Mouse (Mus musculus) kidney, postnatal 4 days (tissue): Measurements from ENCODE around the gene Top3a.
"Not testable (repeated sequence)": the region's sequence is repeated elsewhere in the genome, so short reads cannot be mapped to it uniquely, and the experiment has no call there.

Experiments used
- DNase-seq, 2 experiments: peaks; one replicate each; pipeline ENCODE4 v3.0.0; 2021; ENCODE audit warnings: mixed read lengths in 2 of 2

Gene Top3a

GRCm38 (mm10) chr11:60776829-60777740 is at the start of gene Top3a, which contains the start of gene Smcr8:
Top3a (minus strand) TSS chr11:60777365.
Smcr8 (plus strand) TSS chr11:60777524.
- DNase-seq: peak; percentile 85 to 90

DNA sequence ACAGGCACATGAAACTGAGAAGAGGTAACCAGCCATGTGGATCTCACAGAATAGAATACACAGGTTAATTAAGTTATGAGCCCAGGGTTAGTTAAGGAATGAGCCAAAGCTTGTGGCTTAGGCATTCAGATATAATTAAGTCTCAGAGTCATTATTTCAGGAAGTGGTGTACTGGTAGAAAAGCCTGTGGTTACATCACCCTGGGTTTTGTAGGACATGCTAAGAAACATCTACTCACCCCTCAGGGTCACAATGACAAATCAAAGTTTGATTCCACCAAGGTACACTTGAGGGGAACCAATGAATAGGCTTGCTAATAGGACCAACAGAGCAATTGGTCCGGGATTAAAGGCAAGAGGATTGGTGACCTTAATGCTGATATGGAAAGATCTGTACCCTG is 49.5 kb upstream of the Top3a start:
- DNase-seq: no peak

- peak in 1 of 2 experiments; percentile 25 for DNase-seq
Measured at GRCm38 (mm10) chr11:60825191-60825590, 48.0 kb upstream of the Top3a start.

- DNase-seq: no peak
Measured at GRCm38 (mm10) chr11:60823771-60824170, 46.6 kb upstream of the Top3a start.

- DNase-seq: no peak
Measured at GRCm38 (mm10) chr11:60816398-60816797, 39.2 kb upstream of the Top3a start.

GRCm38 (mm10) chr11:60811618-60812017 is 34.5 kb upstream of the Top3a start, which contains the start of gene Shmt1:
Shmt1 (minus strand) TSS chr11:60811718.
- DNase-seq: not testable (repeated sequence)

DNA sequence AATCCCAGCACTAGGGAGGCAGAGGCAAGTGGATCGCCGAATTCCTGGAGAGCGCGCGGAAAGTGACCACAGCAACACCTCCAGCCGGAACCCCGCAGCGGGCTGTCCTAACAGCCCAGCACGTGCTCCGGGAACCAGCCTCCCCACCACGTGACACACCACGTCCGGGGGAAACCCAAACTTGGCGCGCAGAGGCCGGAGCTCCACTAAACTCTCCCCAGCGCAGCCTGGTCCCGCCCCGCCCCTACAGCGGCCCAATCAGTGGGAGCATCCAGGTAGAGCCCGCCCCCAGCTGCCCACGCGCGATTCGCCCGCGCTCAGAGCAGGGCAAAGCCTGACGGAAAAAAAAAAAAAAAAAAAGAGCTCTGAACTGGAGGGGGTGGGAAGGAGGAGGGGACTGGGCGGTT is 33.9 kb upstream of the Top3a start:
- DNase-seq: peak; percentile 95 to 97

DNA sequence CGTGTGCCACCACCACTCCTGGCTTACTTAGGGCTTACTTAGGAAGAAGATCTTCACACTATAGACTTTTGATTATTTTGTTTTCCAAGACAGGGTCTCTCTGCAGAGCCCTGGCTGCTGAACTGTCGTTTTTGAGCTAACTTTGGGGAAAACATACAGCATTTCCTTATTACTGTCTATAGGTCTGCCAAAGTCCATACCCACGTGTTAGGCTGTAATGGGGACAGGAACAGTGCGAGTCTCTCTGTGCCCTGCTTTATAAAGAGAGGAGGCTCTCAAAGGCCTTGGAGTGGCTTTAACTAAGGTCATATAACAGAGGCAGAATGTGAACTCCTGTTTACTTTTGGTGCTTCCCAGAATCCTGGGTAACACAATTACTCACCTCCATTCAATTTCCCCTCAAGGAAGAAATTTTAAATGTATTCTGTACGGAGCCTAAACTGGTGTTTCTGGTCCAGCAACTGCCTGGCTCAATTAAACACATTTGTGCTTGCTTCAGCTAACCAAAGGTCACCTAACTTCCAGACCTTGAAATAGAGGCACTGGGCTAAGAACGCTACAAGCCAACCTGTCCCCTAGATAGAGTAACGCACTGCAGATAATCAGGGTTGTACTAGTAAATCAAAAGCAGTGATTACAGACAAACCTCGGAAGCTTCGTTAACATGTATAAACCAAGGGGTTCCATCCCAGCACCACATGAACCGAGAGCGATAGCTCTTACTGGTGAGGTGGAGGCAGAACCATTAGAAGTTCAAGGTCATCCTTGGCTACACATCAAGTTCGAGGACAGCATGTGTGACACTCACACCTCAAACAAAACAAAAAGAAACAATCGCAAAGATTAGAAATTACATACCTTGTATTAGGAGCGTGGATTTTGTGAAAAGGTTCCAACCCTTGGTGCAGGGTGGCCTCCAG is 33.1 kb upstream of the Top3a start:
- DNase-seq: peak in 1 of 2 experiments; percentile 23

- peak in 1 of 2 experiments; percentile 19 for DNase-seq
Measured at GRCm38 (mm10) chr11:60809546-60809945, 32.4 kb upstream of the Top3a start.

- peak in 1 of 2 experiments; percentile 30 for DNase-seq
Measured at GRCm38 (mm10) chr11:60808286-60809070, 31.3 kb upstream of the Top3a start.

DNA sequence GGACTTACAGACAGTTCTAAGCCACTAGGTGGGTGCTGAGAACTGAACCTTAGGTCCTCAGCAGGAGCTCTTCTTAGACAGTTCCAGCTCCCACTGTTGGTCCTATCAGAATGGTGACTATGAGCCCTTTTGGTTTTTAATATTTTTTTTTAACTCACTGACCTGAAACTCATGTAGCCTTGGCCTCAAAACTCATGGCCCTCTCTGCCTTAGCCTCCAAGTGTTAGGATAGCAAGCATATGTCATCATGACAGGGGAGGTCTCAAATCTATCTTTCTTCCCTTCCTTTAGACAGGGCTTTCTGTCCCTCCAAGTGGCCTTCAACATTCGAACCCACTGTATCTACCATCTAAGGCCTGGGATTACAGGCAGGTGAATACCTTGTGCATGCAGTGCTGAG is 23.7 kb upstream of the Top3a start:
- DNase-seq: no peak

DNA sequence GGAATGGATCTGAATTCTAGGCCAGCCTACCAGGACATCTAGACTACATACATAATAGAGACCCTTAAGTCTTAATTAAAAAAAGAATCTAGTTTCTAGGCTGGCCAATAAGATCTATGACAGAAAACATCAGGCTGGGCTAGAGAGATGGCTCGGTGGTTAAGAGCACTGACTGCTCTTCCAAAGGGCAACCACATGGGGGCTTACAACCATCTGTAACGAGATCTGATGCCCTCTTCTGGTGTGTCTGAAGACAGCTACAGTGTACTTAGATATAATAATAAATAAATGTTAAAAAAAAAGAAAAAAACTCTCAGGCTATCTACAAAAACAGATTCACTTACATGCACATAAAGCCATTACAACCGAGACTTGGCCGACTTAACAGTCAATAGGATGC is 22.8 kb upstream of the Top3a start:
- DNase-seq: no peak

DNA sequence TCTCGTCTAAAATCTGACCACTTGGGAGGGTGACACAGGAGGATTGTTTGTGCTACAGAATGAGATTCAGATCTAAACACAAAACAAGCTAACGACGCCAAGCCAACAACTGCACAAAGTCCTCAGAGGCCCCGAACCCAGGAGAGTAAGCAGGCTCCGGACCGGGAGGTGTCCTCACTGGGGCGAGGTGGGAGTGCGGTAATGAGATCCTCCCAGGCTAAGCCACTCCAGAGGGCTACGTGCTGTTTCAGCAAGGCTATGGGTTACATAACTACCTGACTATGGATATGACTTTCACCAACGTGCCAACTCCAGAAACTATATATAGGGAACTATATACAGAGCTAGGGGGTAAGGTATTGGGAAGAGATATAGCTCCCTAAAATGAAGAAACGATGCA is 19.2 kb upstream of the Top3a start:
- no peak for DNase-seq

DNA sequence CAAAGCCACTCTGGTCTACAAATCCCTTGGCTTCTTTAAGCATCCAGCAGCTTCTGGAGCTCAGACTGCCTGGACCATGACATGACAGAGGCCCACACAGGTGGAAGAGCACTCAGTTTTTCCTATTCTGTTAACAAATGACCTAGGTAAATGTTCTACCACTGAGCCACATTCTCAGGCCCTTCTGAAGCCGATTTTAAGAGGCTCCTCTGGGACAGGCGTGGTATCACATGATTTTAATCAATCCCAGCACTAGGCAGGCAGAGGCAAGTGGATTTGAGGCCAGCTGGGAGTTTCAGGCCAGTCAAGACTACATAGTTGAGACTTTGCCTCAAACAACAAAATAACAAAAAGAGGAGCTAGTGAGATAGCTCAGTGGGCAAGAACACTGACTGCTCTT is 13.3 kb upstream of the Top3a start:
- no peak for DNase-seq

GRCm38 (mm10) chr11:60787595-60787994 is 10.4 kb upstream of the Top3a start:
- no peak for DNase-seq

- no peak for DNase-seq
Measured at GRCm38 (mm10) chr11:60784179-60784922, 7.2 kb upstream of the Top3a start.

GRCm38 (mm10) chr11:60779673-60780189 is 2.6 kb upstream of the Top3a start:
- no peak for DNase-seq

GRCm38 (mm10) chr11:60777801-60778370 is 721 bp upstream of the Top3a start:
- DNase-seq: no peak

GRCm38 (mm10) chr11:60776107-60776828 is 897 bp downstream of the Top3a start:
- no peak for DNase-seq

- no peak for DNase-seq
Measured at GRCm38 (mm10) chr11:60775578-60775977, 1.6 kb downstream of the Top3a start.
